Mouse (Mus musculus) urinary bladder, postnatal 10 days (tissue): ENCODE measurements around the gene Asic4.

Experiments
- DNase-seq: peaks from one replicate; pipeline ENCODE4 v3.0.0; 2022; ENCODE audit warnings: low spot score

Gene Asic4

DNA sequence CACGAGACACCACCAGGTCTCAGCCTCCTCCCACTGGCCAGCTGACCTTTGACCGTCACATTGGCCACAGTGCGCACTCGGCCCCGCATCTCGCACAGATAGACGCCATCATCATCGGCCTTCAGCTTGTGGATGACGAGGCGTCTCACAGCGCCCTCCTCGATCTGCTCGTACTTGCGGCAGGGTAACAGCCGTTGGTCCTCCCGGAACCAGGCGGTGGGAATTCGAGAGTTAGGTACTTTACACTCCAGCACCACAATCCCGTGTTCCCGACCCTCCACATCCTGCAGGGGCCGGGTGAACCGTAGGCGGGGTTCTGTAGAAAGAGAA, 53.4 kb downstream of the Asic4 start:
- DNase-seq = no peak

DNA sequence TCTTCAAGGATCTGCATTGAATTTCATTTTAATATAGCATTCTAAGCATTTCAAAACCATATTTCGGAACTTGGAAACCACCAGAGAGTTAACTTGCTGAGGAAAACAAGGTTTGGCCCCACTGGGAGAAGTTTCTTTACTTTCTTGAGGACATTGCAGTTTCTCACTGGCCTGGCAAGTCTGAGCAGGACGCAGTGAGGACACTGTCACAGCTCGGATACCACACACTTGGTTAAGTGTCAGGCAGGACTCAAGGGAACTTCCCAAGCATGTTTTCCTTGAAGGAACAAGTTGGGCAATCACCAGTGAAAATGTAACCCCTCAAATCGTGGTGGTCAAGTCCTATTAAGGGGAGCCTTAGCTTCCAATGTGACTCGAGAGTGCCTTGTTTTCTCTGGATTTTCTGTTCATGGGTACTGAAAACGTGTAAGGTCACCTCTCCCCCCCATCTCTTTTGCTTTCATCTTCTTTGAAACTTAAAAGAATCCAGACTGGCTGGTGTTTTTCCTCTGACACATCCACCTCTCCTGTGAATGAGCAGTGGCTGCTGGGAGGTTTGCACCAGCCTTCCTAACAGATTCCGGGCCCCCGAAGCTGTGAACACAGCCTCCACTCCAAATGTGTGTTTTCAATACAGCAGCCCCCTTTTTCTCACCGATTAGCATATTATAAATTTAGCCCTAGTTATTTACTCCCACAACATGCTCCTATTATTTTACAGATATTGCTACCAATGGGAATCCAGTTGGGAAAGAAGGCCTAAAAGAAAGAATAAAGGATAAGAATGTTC, 54.2 kb downstream of the Asic4 start:
- no peak for DNase-seq

DNA sequence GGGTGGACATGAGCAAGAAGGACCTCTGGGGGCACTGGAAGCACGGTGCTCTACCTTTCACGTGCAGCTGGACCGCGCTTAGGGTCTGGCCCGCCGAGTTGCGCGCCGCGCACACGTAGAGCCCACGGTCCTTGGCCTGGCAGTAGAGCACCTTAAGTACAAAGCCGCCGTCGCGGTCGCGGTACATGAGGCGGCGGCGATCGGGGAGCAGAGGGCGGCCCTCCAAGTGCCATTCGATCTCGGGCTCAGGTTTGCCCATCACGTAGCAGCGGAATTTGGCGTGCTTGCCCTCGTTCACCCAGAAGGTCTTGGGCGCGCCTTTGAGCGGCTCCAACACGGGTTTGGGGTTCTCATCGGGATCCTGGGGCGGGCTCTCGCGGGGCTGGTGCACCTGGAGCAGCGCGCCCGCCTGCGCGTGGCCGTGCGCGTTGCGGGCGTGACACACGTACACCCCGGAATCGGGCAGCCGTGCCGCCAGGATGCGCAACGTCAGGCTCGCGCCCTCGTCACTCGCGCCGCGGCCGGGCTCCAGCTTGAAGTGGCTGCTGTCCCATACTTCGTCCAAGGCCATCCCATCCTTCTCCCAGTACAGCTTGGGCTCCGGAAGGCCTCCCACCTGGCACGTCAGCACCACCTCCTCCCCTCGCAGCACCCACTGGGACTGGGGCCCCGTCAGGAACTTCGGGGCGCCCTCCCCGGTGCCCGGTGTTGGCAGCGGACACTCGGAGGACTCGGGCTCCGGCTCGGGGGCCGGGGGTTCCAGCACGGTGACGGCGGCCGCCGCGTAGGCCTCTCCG, 55.1 kb downstream of the Asic4 start:
- DNase-seq = no peak

DNA sequence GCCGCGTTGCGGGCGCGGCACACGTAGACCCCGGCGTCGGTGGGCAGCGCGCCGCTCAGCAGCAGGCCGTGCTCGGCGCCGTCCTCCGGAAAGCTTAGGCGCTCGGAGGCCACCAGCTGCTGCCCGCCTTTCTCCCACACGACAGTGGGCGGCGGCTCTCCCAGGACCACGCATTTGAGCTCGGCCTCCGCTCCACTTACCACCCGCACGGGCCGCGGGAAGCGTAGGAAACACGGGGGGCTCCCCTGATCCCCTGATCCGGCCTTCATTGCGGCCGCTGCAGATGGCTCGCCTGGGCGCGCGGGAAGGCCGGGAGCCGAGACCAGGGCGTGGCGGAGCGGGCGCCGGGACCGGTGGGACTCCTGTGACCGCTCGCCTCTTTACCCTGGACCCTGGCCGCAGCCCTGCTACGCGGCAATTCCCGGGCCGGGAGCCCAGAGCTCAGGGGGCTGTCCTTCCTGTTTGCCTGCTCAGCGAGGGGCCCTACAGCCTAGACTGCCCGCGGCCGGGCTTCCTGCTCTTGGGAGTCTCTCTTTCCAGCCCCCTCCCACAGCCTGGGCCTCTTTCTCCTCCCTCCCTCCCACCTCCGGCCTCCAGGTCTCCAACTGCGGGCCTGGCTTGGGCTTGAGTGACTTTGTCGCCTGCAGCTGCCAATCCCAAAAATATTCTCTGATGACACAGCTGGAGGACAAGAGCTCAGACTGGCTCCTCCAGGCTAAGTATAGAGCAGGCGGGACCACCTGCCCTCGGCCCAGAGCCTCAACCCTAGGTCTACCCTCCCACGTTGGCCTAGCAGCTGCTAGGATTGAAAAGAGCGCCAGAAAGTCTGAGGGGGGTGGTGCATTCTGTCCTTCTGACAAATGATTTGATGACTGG, 56.0 kb downstream of the Asic4 start, which contains the start of gene Obsl1:
TSS of gene Obsl1 (minus strand) at position 497 of the 876 bp plus-strand sequence.
- no peak for DNase-seq

DNA sequence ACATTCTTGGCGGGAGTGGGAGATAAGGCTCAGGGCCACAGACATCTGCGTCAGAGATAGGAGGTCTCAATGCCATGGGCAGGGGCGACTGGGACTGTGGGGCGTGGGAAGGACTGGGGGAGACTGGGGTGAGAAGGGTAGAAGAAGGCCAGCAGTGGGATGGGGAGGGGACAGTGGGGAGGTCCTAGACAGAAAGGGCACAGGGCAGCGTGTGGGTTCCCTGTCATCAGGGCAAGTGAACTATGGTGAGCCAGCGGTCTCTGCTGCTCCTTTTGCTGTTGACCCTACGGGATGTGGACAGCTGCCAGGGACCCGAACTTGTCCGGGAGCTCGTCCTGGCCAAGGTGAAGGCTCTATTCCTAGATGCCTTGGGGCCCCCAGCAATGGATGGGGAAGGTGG, 56.8 kb downstream of the Asic4 start, which contains the start of gene Inha:
TSS of gene Inha (plus strand) at position 72 of the 400 bp plus-strand sequence.
- no peak for DNase-seq

DNA sequence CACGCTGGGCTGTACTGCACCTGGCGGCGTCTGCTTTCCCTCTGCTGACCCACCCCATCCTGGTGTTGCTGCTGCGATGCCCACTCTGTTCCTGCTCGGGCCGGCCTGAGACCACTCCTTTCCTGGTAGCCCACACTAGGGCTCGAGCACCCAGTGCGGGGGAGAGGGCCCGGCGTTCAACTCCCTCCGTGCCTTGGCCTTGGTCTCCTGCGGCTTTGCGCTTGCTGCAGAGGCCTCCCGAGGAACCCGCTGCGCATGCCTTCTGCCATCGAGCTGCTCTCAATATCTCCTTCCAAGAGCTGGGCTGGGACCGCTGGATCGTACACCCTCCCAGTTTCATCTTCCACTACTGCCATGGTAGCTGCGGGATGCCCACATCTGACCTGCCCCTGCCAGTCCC, 59.4 kb downstream of the Asic4 start:
- DNase-seq = no peak

DNA sequence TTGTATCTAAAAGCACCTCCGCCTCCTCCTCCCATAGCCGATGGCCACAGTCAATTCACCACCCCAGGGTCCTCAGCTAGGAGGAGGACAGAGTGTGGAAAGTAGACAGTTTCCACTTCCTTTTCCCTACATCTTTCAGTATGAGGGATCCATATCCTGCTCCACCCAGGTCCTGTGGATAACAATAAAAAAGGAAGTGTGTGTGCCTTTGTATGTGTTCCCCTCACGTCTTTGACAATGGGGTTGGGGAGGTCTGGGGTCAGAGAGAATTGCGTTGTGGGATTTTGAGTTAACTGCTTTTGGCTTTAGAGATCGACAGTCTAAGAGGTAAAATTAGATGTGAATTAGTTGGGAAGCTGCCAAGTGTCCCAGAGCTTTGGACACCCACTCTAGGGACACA, 59.9 kb downstream of the Asic4 start:
- no peak for DNase-seq

DNA sequence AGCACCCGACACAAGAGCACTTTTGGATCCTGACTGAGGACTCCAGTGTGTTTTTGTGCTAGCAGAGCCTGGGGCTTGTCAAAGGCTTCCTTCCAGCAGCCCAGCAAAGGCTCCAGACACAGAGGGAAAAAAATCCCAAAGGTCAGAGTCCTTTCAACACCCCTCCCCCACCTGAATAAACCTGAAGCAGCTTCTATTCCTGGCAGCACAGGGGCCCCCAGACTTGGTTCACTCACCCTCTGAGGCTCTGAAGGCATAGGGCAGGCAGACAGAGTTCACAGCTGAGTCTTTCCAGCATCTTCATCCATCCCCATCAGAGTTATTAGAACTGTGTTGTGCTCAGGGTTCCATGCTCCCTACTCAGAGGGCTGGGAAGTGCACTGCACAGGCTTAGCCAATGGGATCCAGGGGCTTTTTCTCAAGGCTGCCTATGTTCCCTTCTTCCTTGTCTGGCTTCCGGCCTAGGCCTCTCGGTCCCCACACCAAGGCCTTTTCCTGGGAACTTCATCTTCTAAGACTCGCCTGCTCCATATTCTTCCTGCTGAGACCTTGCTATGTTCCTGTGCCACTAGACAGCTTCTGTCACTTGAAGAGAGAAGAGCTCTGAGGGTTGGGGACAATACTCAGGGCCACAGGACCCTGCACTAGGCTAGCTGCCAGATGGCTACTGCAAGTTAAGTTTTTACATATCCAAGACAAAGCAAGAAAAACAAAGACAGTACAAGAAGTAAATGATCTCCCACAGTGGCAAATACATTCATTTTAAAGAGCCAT, 61.4 kb downstream of the Asic4 start:
- no peak for DNase-seq

DNA sequence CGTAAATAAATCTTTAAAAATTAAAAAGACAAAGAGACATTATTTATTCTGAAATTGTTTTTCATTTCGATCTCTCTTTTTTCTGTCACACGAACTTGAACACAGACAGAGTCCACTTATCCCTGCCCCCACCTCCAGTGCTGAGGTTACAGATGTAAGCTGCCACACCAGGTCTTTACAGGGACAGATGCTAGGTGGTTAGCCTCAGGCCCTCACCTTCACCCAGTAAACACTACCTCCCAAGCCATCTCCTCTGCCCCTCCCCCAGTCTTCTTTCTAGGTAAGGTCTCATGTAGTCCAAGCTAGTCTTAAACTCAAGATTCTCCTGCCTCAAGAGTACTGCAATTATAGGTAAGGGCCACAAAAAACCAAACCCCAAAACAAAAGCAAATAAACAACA, 62.3 kb downstream of the Asic4 start:
- DNase-seq = no peak

DNA sequence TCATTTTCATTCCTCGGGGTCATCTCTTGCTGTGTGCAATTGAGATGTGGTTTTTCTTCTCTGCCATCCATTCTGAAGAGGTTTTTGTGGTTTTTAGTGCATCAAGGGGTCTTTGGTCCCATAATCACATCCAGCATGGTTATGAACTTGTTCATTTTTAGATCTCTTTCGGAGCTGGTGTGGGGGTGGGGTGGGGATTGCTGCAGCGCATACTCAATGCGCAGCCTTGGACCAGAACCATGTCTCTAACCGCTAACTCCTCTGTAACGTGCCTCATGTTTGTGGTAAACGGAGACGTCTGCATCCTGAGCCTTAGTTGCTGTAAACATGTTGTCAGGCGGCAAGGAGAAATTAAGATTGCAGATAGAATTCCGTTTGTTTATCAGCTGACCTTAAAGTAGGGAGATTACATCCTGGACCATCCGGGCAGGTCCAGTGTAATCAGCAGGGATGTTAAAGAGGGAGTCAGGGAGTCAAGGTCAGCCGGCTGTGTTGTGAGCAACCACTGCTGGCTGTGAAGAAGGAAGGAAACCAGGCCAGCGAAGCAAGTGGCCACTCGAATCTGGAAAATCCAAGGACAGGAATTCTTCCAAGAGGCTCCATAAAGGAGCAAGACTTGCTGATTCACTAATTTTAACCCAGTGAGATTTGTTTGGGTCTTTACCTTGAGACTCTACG, 66.6 kb downstream of the Asic4 start:
- DNase-seq = no peak

DNA sequence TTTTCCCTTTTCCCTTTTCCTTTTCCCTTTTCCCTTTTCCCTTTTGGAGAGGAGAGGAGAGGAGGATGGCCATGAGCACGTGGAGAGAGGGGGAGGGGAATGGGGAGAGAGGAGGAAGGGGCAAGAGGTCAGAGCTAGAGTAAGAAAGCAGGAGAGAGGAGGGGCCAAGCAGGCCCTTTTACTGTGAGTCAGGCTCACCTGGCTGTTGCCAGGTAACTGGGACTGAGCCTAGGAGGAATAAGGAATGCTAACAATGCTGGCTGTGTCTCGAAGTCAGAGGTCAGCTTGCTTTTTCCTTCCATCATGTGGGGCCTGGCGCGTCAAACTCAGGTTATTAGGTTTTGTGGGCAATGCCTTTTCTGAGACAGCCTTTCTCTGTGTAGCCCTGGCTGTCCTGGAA, 67.7 kb downstream of the Asic4 start:
- no peak for DNase-seq

DNA sequence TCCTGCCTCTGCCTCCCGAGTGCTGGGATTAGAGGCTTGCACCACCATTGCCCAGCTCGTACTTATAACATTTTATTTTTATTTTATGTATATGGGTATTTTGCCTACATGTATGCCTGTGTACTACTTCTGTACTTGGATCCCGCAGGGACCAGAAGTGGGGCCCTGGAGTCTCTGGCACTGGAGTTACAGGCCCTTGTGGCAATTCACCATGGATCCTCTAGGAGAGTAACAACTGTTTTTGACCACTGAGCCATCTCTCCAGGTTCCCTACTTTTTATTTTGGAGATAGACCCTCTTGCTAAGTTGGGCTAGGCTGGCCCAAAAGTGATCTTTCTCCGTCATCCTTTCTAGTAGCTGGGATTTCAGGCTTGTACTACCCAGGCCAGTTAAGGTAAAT, 68.2 kb downstream of the Asic4 start:
- DNase-seq = no peak

DNA sequence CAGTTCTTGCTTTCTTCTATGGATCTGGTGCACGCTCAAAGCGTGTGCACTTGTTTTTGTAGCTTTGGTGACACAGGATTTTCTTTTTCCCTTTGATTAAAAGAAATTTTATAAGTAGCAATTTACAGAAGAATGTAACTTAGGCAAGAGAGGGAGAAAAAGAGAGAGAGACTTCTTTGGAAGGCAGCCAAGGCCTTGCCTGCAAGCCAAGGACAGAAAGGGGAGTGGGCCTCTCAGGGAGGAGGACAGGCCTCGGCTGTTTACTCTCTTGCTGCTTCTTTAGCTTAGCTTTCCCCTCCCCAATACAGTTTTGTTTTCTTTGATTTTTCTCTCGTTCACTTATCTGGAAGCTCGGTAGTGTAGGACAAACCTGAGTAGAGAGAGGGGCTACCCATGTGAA, 69.3 kb downstream of the Asic4 start:
- DNase-seq = no peak

DNA sequence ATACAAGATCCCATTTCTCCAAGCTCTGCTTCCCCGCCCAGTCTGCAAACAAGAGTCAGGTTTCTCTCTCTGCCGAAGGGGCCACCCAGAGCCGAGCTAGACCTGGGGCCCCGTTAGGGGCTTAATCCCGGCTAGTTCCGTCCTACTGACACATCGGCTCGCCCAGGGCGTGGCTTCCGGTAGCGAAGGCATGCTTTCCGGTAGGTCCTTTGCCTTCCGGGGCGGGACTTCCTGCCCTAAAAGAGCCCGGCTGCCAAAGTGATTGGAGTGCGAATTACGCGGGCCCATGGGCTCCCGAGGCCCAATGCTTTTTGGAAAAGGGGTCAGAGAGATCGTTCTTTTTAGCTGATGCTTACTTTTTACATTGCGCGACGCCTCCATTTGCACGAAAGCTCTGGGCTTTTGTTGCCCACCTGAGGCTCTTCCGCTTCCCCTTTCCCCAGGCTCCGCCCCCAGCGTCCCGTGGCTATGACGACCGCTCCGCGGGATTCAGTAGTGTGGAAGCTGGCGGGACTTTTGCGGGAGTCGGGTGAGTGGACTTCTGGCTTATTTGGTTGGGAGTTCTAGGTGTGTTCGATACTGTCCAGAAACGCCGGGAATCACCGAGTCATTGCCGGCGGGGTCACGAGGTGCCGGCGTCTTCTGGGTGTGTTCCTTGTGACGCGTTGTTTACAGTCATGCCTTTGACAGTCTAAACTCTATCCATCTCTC, 71.2 kb downstream of the Asic4 start, which contains the start of gene Stk11ip:
TSS of gene Stk11ip (plus strand) at position 209 of the 711 bp plus-strand sequence.
- DNase-seq = peak; percentile 77
